Mouse (Mus musculus) adrenal gland, postnatal 25 days (tissue): ENCODE data around the gene H3f3b. TPM values are rescaled to one million over a fixed set of nuclear protein-coding genes. Genes with fewer than 3 reads are reported as not detected.

ENCODE experiments used
- DNase-seq: peaks from one replicate; pipeline ENCODE4 v3.0.0; 2021; ENCODE audit warnings: mixed read lengths
- long read RNA-seq: library from polyadenylated mRNA; stranded (forward); transcript quantifications from one replicate; pipeline ENCODE4 v2.0.0, GENCODE M21; 2021
- total RNA-seq: library from RNA; stranded (reverse); gene quantifications from 2 replicates; pipeline ENCODE4 v1.2.3, GENCODE M21; 2021

H3f3b gene
- total RNA-seq, result 265 and 377 TPM in 2 replicates
- long read RNA-seq, transcript H3f3b-203 (3 exons, 773 nt), result minor isoform, 16 of 544 reads
- long read RNA-seq, transcript H3f3b-201 (4 exons, 1,993 nt), result major isoform, 476 of 544 reads
- long read RNA-seq, partial matches to known transcripts, result 5 of 544 reads
- long read RNA-seq, other reads (novel, unspliced or antisense), result 47 of 544 reads

- no peak for DNase-seq
These were observed at the start of gene H3f3b for GRCm38 (mm10) chr11:116027756-116028155. H3f3b (minus strand) TSS chr11:116027962.

- no peak for DNase-seq
These were observed 49.1 kb upstream of the H3f3b start for GRCm38 (mm10) chr11:116076836-116077235.

GRCm38 (mm10) chr11:116076266-116076540 is 48.4 kb upstream of the H3f3b start:
- DNase-seq, result no peak

GRCm38 (mm10) chr11:116075539-116076265 is 47.9 kb upstream of the H3f3b start:
- DNase-seq, result no peak

- no peak for DNase-seq
These were observed 46.8 kb upstream of the H3f3b start for GRCm38 (mm10) chr11:116074436-116074991.

GRCm38 (mm10) chr11:116072608-116073007 is 44.8 kb upstream of the H3f3b start:
- DNase-seq, result no peak

GRCm38 (mm10) chr11:116071510-116071909 is 43.7 kb upstream of the H3f3b start:
- DNase-seq, result no peak

- no peak for DNase-seq
These were observed 37.6 kb upstream of the H3f3b start for GRCm38 (mm10) chr11:116065345-116065744.

GRCm38 (mm10) chr11:116064187-116064867 is 36.6 kb upstream of the H3f3b start:
- DNase-seq, result no peak

- no peak for DNase-seq
These were observed 35.8 kb upstream of the H3f3b start for GRCm38 (mm10) chr11:116063562-116063961.

- no peak for DNase-seq
These were observed 34.8 kb upstream of the H3f3b start for GRCm38 (mm10) chr11:116062521-116062920.

- DNase-seq, result no peak
These were observed 34.1 kb upstream of the H3f3b start for GRCm38 (mm10) chr11:116061641-116062415.

- DNase-seq, result no peak
These were observed 32.8 kb upstream of the H3f3b start for GRCm38 (mm10) chr11:116060596-116060995.

- no peak for DNase-seq
These were observed 31.9 kb upstream of the H3f3b start for GRCm38 (mm10) chr11:116059691-116060025.

- DNase-seq, result no peak
These were observed 31.3 kb upstream of the H3f3b start for GRCm38 (mm10) chr11:116058868-116059690.

GRCm38 (mm10) chr11:116058022-116058614 is 30.4 kb upstream of the H3f3b start:
- no peak for DNase-seq

GRCm38 (mm10) chr11:116057237-116057881 is 29.6 kb upstream of the H3f3b start:
- no peak for DNase-seq

GRCm38 (mm10) chr11:116055873-116056272 is 28.1 kb upstream of the H3f3b start:
- DNase-seq, result no peak

GRCm38 (mm10) chr11:116053510-116054229 is 25.9 kb upstream of the H3f3b start:
- no peak for DNase-seq

- no peak for DNase-seq
These were observed 22.4 kb upstream of the H3f3b start for GRCm38 (mm10) chr11:116050196-116050595.
